Mouse (Mus musculus) cerebellum, postnatal 36 days (tissue): ENCODE data around the gene Racgap1.

Experiments
- DNase-seq, 2 experiments: peaks; one replicate each; pipeline ENCODE4 v3.0.0; 2021 to 2022; ENCODE audit warnings: mixed read lengths in 2 of 2

Racgap1 gene

GRCm38 (mm10) chr15:99663964-99664599, 12.6 kb upstream of the Racgap1 start:
- peak in 1 of 2 experiments; percentile 31 for DNase-seq

- DNase-seq: no peak
Observed at GRCm38 (mm10) chr15:99662371-99662770, 10.9 kb upstream of the Racgap1 start.

GRCm38 (mm10) chr15:99661121-99661830, 9.8 kb upstream of the Racgap1 start:
- DNase-seq: peak; percentile 72 to 77

- DNase-seq: no peak
Observed at GRCm38 (mm10) chr15:99658437-99658836, 7.0 kb upstream of the Racgap1 start.

- DNase-seq: no peak
Observed at GRCm38 (mm10) chr15:99655956-99656355, 4.5 kb upstream of the Racgap1 start.

- DNase-seq: no peak
Observed at GRCm38 (mm10) chr15:99653876-99654275, 2.4 kb upstream of the Racgap1 start.

GRCm38 (mm10) chr15:99653291-99653690, 1.8 kb upstream of the Racgap1 start:
- DNase-seq: no peak

GRCm38 (mm10) chr15:99651984-99652872, 772 bp upstream of the Racgap1 start:
- DNase-seq: no peak

GRCm38 (mm10) chr15:99650304-99650703, 1.2 kb downstream of the Racgap1 start:
- DNase-seq: no peak

GRCm38 (mm10) chr15:99649067-99649761, 2.2 kb downstream of the Racgap1 start:
- no peak for DNase-seq

- DNase-seq: no peak
Observed at GRCm38 (mm10) chr15:99648326-99648725, 3.1 kb downstream of the Racgap1 start.

GRCm38 (mm10) chr15:99644776-99645175, 6.7 kb downstream of the Racgap1 start:
- peak; percentile 37 to 45 for DNase-seq

GRCm38 (mm10) chr15:99643832-99644231, 7.6 kb downstream of the Racgap1 start:
- DNase-seq: no peak

- no peak for DNase-seq
Observed at GRCm38 (mm10) chr15:99642622-99643021, 8.8 kb downstream of the Racgap1 start.

GRCm38 (mm10) chr15:99638124-99638485, 13.4 kb downstream of the Racgap1 start:
- no peak for DNase-seq

- DNase-seq: no peak
Observed at GRCm38 (mm10) chr15:99637405-99638123, 13.9 kb downstream of the Racgap1 start.

- DNase-seq: no peak
Observed at GRCm38 (mm10) chr15:99634702-99635101, 16.8 kb downstream of the Racgap1 start.

- DNase-seq: no peak
Observed at GRCm38 (mm10) chr15:99631618-99632017, 19.8 kb downstream of the Racgap1 start.

- DNase-seq: no peak
Observed at GRCm38 (mm10) chr15:99622063-99622462, 29.4 kb downstream of the Racgap1 start.

- DNase-seq: no peak
Observed at GRCm38 (mm10) chr15:99619821-99620220, 31.6 kb downstream of the Racgap1 start.

- no peak for DNase-seq
Observed at GRCm38 (mm10) chr15:99618595-99618994, 32.9 kb downstream of the Racgap1 start.

GRCm38 (mm10) chr15:99615246-99615645, 36.2 kb downstream of the Racgap1 start:
- DNase-seq: no peak
